33 mouse cellular contexts compared by ENCODE assay signal in genomic region chr9:96523148-96523547, GRCm38 (mm10). TPM values are rescaled to one million over a fixed set of nuclear protein-coding genes. Genes with fewer than 3 reads are reported as not detected.
DNase-seq lines count a peak whose midpoint lies in the region; ATAC-seq and TF ChIP-seq lines count a peak whose summit lies in the region.
"Had no signal": no experiment of that assay in that cellular context is flagged by ENCODE, and none has a peak within 500 bp of the region (broad histone marks: within the 10 kb centered on the region; RNA-seq: fewer than 3 reads in every experiment).

No protein-coding gene starts in this region.

- H3K9ac ChIP-seq in heart, adult 2 months (ENCODE audit: low read depth, low read length) = no peak overlapping the region
- no peak overlapping the region for H3K9ac ChIP-seq in liver, postnatal 0 days (replicated peaks)
- H3K9ac ChIP-seq in liver, embryonic 12.5 days = no peak overlapping the region
- H3K9ac ChIP-seq in ES-E14 (ENCODE audit: insufficient read depth, low read depth, low read length, poor library complexity, severe bottlenecking) = no peak overlapping the region
- H3K9ac ChIP-seq in kidney, embryonic 15.5 days = no peak overlapping the region
- H3K9ac ChIP-seq: hindbrain, embryonic 14.5 days; midbrain, embryonic 15.5 days; neural tube, embryonic 13.5 days had no signal

- no peak overlapping the region for H3K4me2 ChIP-seq in liver, postnatal 0 days (ENCODE audit: low read depth, low read length)
- H3K4me2 ChIP-seq in liver, embryonic 12.5 days = no peak overlapping the region
- H3K4me2 ChIP-seq in kidney, embryonic 15.5 days = no peak overlapping the region
- H3K4me2 ChIP-seq: hindbrain, embryonic 14.5 days; midbrain, embryonic 15.5 days; neural tube, embryonic 13.5 days had no signal

- no peaks in the 10 kb centered on the region for H3K36me3 ChIP-seq in heart, adult 2 months (ENCODE audit: control insufficient read depth, insufficient read depth, low read length)
- no peaks in the 10 kb centered on the region for H3K36me3 ChIP-seq in liver, postnatal 0 days (replicated peaks; ENCODE audit: insufficient read depth, low read length)
- H3K36me3 ChIP-seq in liver, embryonic 12.5 days = no peaks in the 10 kb centered on the region
- no peaks in the 10 kb centered on the region for H3K36me3 ChIP-seq in ES-E14 (ENCODE audit: control insufficient read depth, insufficient read depth, low read length, poor library complexity, severe bottlenecking)
- H3K36me3 ChIP-seq in kidney, embryonic 15.5 days = no peaks in the 10 kb centered on the region
- H3K36me3 ChIP-seq: forebrain, embryonic 10.5 days; heart, embryonic 10.5 days; limb, embryonic 10.5 days; midbrain, embryonic 15.5 days; neural tube, embryonic 13.5 days had no signal

- 87% methylated on average over 5 of the region's 5 CpGs for WGBS in heart, adult 2 months
- 87% methylated on average over 5 of the region's 5 CpGs for WGBS in liver, postnatal 0 days (ENCODE audit: insufficient replicate concordance)
- WGBS in liver, embryonic 12.5 days (ENCODE audit: insufficient replicate concordance) = 66% methylated on average over 5 of the region's 5 CpGs
- WGBS in kidney, embryonic 15.5 days = 91% methylated on average over 5 of the region's 5 CpGs

- H3K4me3 ChIP-seq in heart, adult 2 months = no peak overlapping the region
- H3K4me3 ChIP-seq in liver, postnatal 0 days (ENCODE audit: low read depth, low read length) = no peak overlapping the region
- H3K4me3 ChIP-seq in liver, embryonic 12.5 days = no peak overlapping the region
- H3K4me3 ChIP-seq in ES-E14 (ENCODE audit: insufficient read depth in 1 of 2, low read depth in 1 of 2, low read length in 2 of 2, poor library complexity in 1 of 2, severe bottlenecking in 1 of 2) = no peak overlapping the region
- no peak overlapping the region for H3K4me3 ChIP-seq in kidney, embryonic 15.5 days (replicated peaks)
- H3K4me3 ChIP-seq: forebrain, embryonic 10.5 days; heart, embryonic 10.5 days; limb, embryonic 10.5 days; midbrain, embryonic 15.5 days; myocyte; neural tube, embryonic 13.5 days had no signal

- ATAC-seq in liver, postnatal 0 days = no peak
- no peak for ATAC-seq in liver, embryonic 12.5 days
- ATAC-seq in kidney, embryonic 15.5 days (replicated peaks; ENCODE audit: low FRiP score) = no peak
- ATAC-seq: inflammation-experienced regulatory T-cells, adult 6 months; midbrain, embryonic 15.5 days had no signal

- H3K4me1 ChIP-seq in heart, adult 2 months (ENCODE audit: control insufficient read depth, insufficient read depth, low read length) = no peaks in the 10 kb centered on the region
- H3K4me1 ChIP-seq in liver, postnatal 0 days (ENCODE audit: insufficient read depth) = no peaks in the 10 kb centered on the region
- peaks cover 12% of the 10 kb centered on the region; the same call in 1 of the 2 replicates for H3K4me1 ChIP-seq in liver, embryonic 12.5 days
- peaks cover 3 to 8% of the 10 kb centered on the region in 2 experiments; a peak in 1 of 4 replicates for H3K4me1 ChIP-seq in ES-E14 (ENCODE audit: control insufficient read depth in 2 of 2, insufficient read depth in 2 of 2, low read length in 2 of 2, poor library complexity in 1 of 2)
- 0 out of 2 replicates have a peak, but pooled peaks cover 3% of the 10 kb centered on the region for H3K4me1 ChIP-seq in kidney, embryonic 15.5 days
- H3K4me1 ChIP-seq: neural tube, embryonic 13.5 days had no signal

- no peaks in the 10 kb centered on the region for H3K9me3 ChIP-seq in liver, postnatal 0 days (ENCODE audit: low read length)
- H3K9me3 ChIP-seq in liver, embryonic 12.5 days (replicated peaks) = no peaks in the 10 kb centered on the region
- H3K9me3 ChIP-seq in ES-E14 (ENCODE audit: control insufficient read depth, insufficient read depth, low read depth, low read length) = no peaks in the 10 kb centered on the region
- no peaks in the 10 kb centered on the region for H3K9me3 ChIP-seq in kidney, embryonic 15.5 days (replicated peaks)
- H3K9me3 ChIP-seq: forebrain, embryonic 10.5 days; heart, embryonic 10.5 days; limb, embryonic 10.5 days; midbrain, embryonic 15.5 days; neural tube, embryonic 13.5 days had no signal

- no peaks in the 10 kb centered on the region for H3K27me3 ChIP-seq in heart, adult 2 months (ENCODE audit: control insufficient read depth, insufficient read depth, low read length)
- H3K27me3 ChIP-seq in liver, postnatal 0 days (ENCODE audit: insufficient read depth, low read length) = no peaks in the 10 kb centered on the region
- H3K27me3 ChIP-seq in liver, embryonic 12.5 days (replicated peaks) = no peaks in the 10 kb centered on the region
- H3K27me3 ChIP-seq in kidney, embryonic 15.5 days = no peaks in the 10 kb centered on the region
- H3K27me3 ChIP-seq: midbrain, embryonic 15.5 days; neural tube, embryonic 13.5 days had no signal

- intact Hi-C loops in heart, adult 2 months (cut with DNase I) = no loop called here

- in situ Hi-C loops in ES-E14 (cut with MboI; ENCODE audit: low sequenced_read_pairs in 2 of 2, unreplicated experiment in 2 of 2) = no loop called here

- no peaks in the 10 kb centered on the region for H3K79me2 ChIP-seq in heart, adult 2 months (replicated peaks; ENCODE audit: control insufficient read depth, insufficient read depth, low read length)

- DNase-seq in heart, adult 2 months = no peak
- DNase-seq in heart, adult 8-10 months (ENCODE audit: low spot score) = no peak
- no peak for DNase-seq in liver, postnatal 0 days
- no peak for DNase-seq in ES-E14 (ENCODE audit: low read depth, low spot score)
- no peak for DNase-seq in right cerebral cortex, postnatal 25 days
- DNase-seq: adrenal gland, adult 2 months; cerebellum, adult 11 months; cerebellum, postnatal 14 days; heart, postnatal 4 days; kidney, adult 9 months; kidney, postnatal 36 days; lung, adult 2 months; retina, postnatal 1 day; right cerebral cortex, postnatal 4 days; thymus, adult 18-20 months; thymus, postnatal 36 days had no signal

- TF ChIP-seq CTCF in heart, adult 2 months (IDR thresholded peaks at IDR 0.05) = peak; percentile 34
- peak; percentile 36; the same call in 1 of the 2 replicates for TF ChIP-seq CTCF in liver, postnatal 0 days (IDR thresholded peaks at IDR 0.05; ENCODE audit: low read depth)

- no peak for TF ChIP-seq EP300 in heart, adult 2 months (IDR thresholded peaks at IDR 0.05; ENCODE audit: insufficient read depth, low read depth, low read length)
- TF ChIP-seq EP300 in liver, postnatal 0 days (IDR thresholded peaks at IDR 0.05; ENCODE audit: low read depth) = no peak

- H3K27ac ChIP-seq in heart, adult 2 months = no peak overlapping the region
- no peak overlapping the region for H3K27ac ChIP-seq in liver, postnatal 0 days (ENCODE audit: low read depth)
- H3K27ac ChIP-seq in liver, embryonic 12.5 days = no peak overlapping the region
- no peak overlapping the region for H3K27ac ChIP-seq in ES-E14 (ENCODE audit: insufficient read depth, low read depth, low read length, poor library complexity, severe bottlenecking)
- no peak overlapping the region for H3K27ac ChIP-seq in kidney, embryonic 15.5 days
- H3K27ac ChIP-seq: forebrain, embryonic 10.5 days; heart, embryonic 10.5 days; hindbrain, embryonic 14.5 days; limb, embryonic 10.5 days; macrophage; midbrain, embryonic 15.5 days; neural tube, embryonic 13.5 days had no signal

- no peak for TF ChIP-seq POLR2A in heart, adult 2 months (IDR thresholded peaks at IDR 0.05; ENCODE audit: insufficient read depth, low read depth, low read length)

TF ChIP-seq in ES-E14, 5 proteins besides CTCF, POLR2A, EP300 and RAD21:
- TF ChIP-seq MAFK (IDR thresholded peaks at IDR 0.05; ENCODE audit: insufficient read depth, low read depth, low read length) (no peak), ZC3H11A (IDR thresholded peaks at IDR 0.05; ENCODE audit: borderline replicate concordance, low read depth, low read length) (0 out of 2 replicates have a peak, but pooled peaks have one; percentile 2)

RNA-seq across cellular contexts. Expression of gene Gm28729, which starts 1.9 kb away (rescaled TPM):
- not detected for total RNA-seq in heart, adult 2 months (2021)
- polyA plus RNA-seq in heart, adult 2 months (2012; rRNA removed) = not detected in 2 replicates
- total RNA-seq in heart, adult 8-10 months (2022) = not detected
- not detected in 2 replicates for polyA plus RNA-seq in liver, postnatal 0 days (2015; fragmentation: Nextera tagmentation; extraction: Ambion mirVana)
- polyA plus RNA-seq in liver, embryonic 12.5 days (2016; fragmentation: Nextera tagmentation; extraction: Ambion mirVana) = not detected in 2 replicates
- 0.32 and 0.40 TPM in 2 replicates for total RNA-seq in ES-E14 (2012; rRNA removed)
- polyA plus RNA-seq in kidney, embryonic 15.5 days (2015; fragmentation: Nextera tagmentation; extraction: Ambion mirVana) = not detected in 2 replicates
- total RNA-seq: adrenal gland, postnatal 4 days; gastrocnemius, adult 18-20 months; heart, postnatal 4 days; liver, adult 2 months had no signal
- polyA plus RNA-seq: adrenal gland, adult 2 months; embryonic facial prominence, embryonic 11.5 days; forebrain, embryonic 10.5 days; heart, embryonic 10.5 days; heart, embryonic 16.5 days; inflammation-experienced regulatory T-cells, adult 6 months; limb, embryonic 10.5 days; liver, adult 2 months; myocyte; neural tube, embryonic 13.5 days; stomach, embryonic 14.5 days had no signal

RNA-seq across cellular contexts. Expression of gene Rnf7, which starts 44.7 kb away (rescaled TPM):
- 10 to 100 TPM; 75.8 to 84.5 TPM for total RNA-seq in heart, adult 2 months (2021)
- 195 and 197 TPM in 2 replicates for polyA plus RNA-seq in heart, adult 2 months (2012; rRNA removed)
- total RNA-seq in heart, adult 8-10 months (2022) = 10 to 100 TPM; 76.4 to 83.2 (median 81.2) TPM
- 58.6 and 62.4 TPM in 2 replicates for polyA plus RNA-seq in liver, postnatal 0 days (2015; fragmentation: Nextera tagmentation; extraction: Ambion mirVana)
- polyA plus RNA-seq in liver, embryonic 12.5 days (2016; fragmentation: Nextera tagmentation; extraction: Ambion mirVana) = 104 and 110 TPM in 2 replicates
- 152 and 198 TPM in 2 replicates for total RNA-seq in ES-E14 (2012; rRNA removed)
- polyA plus RNA-seq in kidney, embryonic 15.5 days (2015; fragmentation: Nextera tagmentation; extraction: Ambion mirVana) = 208 and 216 TPM in 2 replicates
